Mouse (Mus musculus) CH12.LX (cell line): ENCODE measurements around the gene Ints6. TPM values are rescaled to one million over a fixed set of nuclear protein-coding genes. Genes with fewer than 3 reads are reported as not detected.

Source experiments
- DNase-seq: peaks from one replicate; pipeline ENCODE4 v3.0.0-alpha.2; 2013; ENCODE audit errors: extremely low read depth
- H3K27ac ChIP-seq: 2 replicates; pipeline ENCODE4 v1.5.1; 2012; ENCODE audit warnings: low read depth, mild to moderate bottlenecking, control low read depth, moderate library complexity; ENCODE audit not compliant: insufficient read depth
- H3K27me3 ChIP-seq: replicated peaks from 2 replicates; pipeline ENCODE3; 2012; ENCODE audit warnings: inconsistent platforms
- H3K36me3 ChIP-seq, 2 experiments: replicated peaks in 1 of 2; 2 replicates each; pipeline versions ENCODE3 to v1.6.1; 2012; ENCODE audit warnings: inconsistent platforms in 1 of 2, low read length in 1 of 2, mild to moderate bottlenecking in 1 of 2, mixed read lengths in 1 of 2, moderate library complexity in 1 of 2; ENCODE audit not compliant: control insufficient read depth in 1 of 2, insufficient read depth in 1 of 2
- H3K4me1 ChIP-seq, 2 experiments: 2 replicates each; pipeline ENCODE4 v1.6.1; 2012; ENCODE audit warnings: inconsistent platforms in 1 of 2, moderate library complexity in 1 of 2; ENCODE audit not compliant: insufficient read depth in 2 of 2, control insufficient read depth in 1 of 2
- H3K4me2 ChIP-seq: 2 replicates; pipeline ENCODE4 v1.6.1; 2012; ENCODE audit warnings: low read depth, mild to moderate bottlenecking, control low read depth; ENCODE audit not compliant: poor library complexity, insufficient read depth, severe bottlenecking
- H3K4me3 ChIP-seq, 3 experiments: fragments of 150-350 bp in 1 of 3; sonication (generic) in 1 of 3; replicated peaks in 1 of 3; 2 replicates each; pipeline versions ENCODE3 to v1.5.1; 2011 to 2012; ENCODE audit warnings: low read depth in 2 of 3, low read length in 2 of 3, mild to moderate bottlenecking in 2 of 3, moderate library complexity in 2 of 3, control low read depth in 1 of 3, improper control_type of control experiment in 1 of 3, inconsistent platforms in 1 of 3, mixed read lengths in 1 of 3; ENCODE audit not compliant: poor library complexity in 1 of 3
- H3K79me2 ChIP-seq: replicated peaks from 2 replicates; pipeline ENCODE4 v1.6.1; 2012; ENCODE audit warnings: mild to moderate bottlenecking, moderate library complexity; ENCODE audit not compliant: control insufficient read depth, poor library complexity, insufficient read depth, severe bottlenecking; ENCODE audit errors: extremely low read depth
- H3K9ac ChIP-seq: 2 replicates; pipeline ENCODE4 v1.6.1; 2012; ENCODE audit warnings: low read depth, mild to moderate bottlenecking, control low read depth, moderate library complexity; ENCODE audit not compliant: insufficient read depth
- H3K9me3 ChIP-seq: replicated peaks from 2 replicates; pipeline ENCODE3; 2012; ENCODE audit warnings: low read length, inconsistent platforms, mixed read lengths
- CHD1 ChIP-seq: IDR thresholded peaks from 2 replicates; pipeline ENCODE4 v1.6.1; 2012; ENCODE audit warnings: low read depth, low read length, improper control_type of control experiment, inconsistent platforms
- CHD2 ChIP-seq: IDR thresholded peaks from 2 replicates; pipeline ENCODE4 v1.6.1; 2011; ENCODE audit warnings: low read length, improper control_type of control experiment
- CTCF ChIP-seq, 2 experiments: IDR thresholded peaks in 1 of 2; conservative IDR thresholded peaks in 1 of 2; 2 replicates each; pipeline ENCODE4 v1.5.1; 2011 to 2012; ENCODE audit warnings: low read depth in 2 of 2, low read length in 2 of 2, improper control_type of control experiment in 1 of 2, inconsistent platforms in 1 of 2, mild to moderate bottlenecking in 1 of 2, moderate library complexity in 1 of 2
- E2F4 ChIP-seq: IDR thresholded peaks from 2 replicates; pipeline ENCODE4 v1.6.1; 2011; ENCODE audit warnings: low read depth, low read length, improper control_type of control experiment; ENCODE audit not compliant: insufficient replicate concordance
- EP300 ChIP-seq: IDR thresholded peaks from 2 replicates; pipeline ENCODE4 v1.6.1; 2011; ENCODE audit warnings: low read length, improper control_type of control experiment
- ETS1 ChIP-seq: conservative IDR thresholded peaks from 2 replicates; pipeline ENCODE4 v1.6.1; 2012; ENCODE audit warnings: low read depth, mild to moderate bottlenecking, inconsistent platforms, low read length, improper control_type of control experiment, moderate library complexity
- IRF4 ChIP-seq: IDR thresholded peaks from 2 replicates; pipeline ENCODE4 v1.6.1; 2014; ENCODE audit warnings: low read depth, mild to moderate bottlenecking, inconsistent platforms, low read length, improper control_type of control experiment
- JUN ChIP-seq: IDR thresholded peaks from 2 replicates; pipeline ENCODE4 v1.6.1; 2011; ENCODE audit warnings: low read depth, mild to moderate bottlenecking, low read length, improper control_type of control experiment, moderate library complexity; ENCODE audit not compliant: insufficient read depth
- JUND ChIP-seq: conservative IDR thresholded peaks from 2 replicates; pipeline ENCODE4 v1.6.1; 2011; ENCODE audit warnings: low read depth, low read length, improper control_type of control experiment
- KAT2A ChIP-seq: IDR thresholded peaks from 2 replicates; pipeline ENCODE4 v1.6.1; 2012; ENCODE audit warnings: low read length, improper control_type of control experiment, inconsistent platforms; ENCODE audit not compliant: insufficient replicate concordance
- MAFK ChIP-seq: IDR thresholded peaks from 2 replicates; pipeline ENCODE4 v1.6.1; 2011; ENCODE audit warnings: low read length, improper control_type of control experiment; ENCODE audit not compliant: insufficient replicate concordance
- MAZ ChIP-seq: IDR thresholded peaks from 2 replicates; pipeline ENCODE4 v1.6.1; 2012; ENCODE audit warnings: low read depth, mild to moderate bottlenecking, inconsistent platforms, low read length, improper control_type of control experiment, moderate library complexity
- PAX5 ChIP-seq: IDR thresholded peaks from 2 replicates; pipeline ENCODE4 v1.6.1; 2012; ENCODE audit warnings: low read length, inconsistent platforms, mixed read lengths
- SIN3A ChIP-seq: IDR thresholded peaks from 2 replicates; pipeline ENCODE4 v1.6.1; 2012; ENCODE audit warnings: low read length, improper control_type of control experiment, inconsistent platforms
- SMC3 ChIP-seq: IDR thresholded peaks from 2 replicates; pipeline ENCODE4 v1.6.1; 2011; ENCODE audit warnings: low read depth, low read length, improper control_type of control experiment
- TBP ChIP-seq: conservative IDR thresholded peaks from 2 replicates; pipeline ENCODE4 v1.6.1; 2011; ENCODE audit warnings: low read depth, low read length, improper control_type of control experiment
- USF1 ChIP-seq: IDR thresholded peaks from 2 replicates; pipeline ENCODE4 v1.6.1; 2014; ENCODE audit warnings: low read depth, mild to moderate bottlenecking, inconsistent platforms, low read length, improper control_type of control experiment
- ZC3H11A ChIP-seq: IDR thresholded peaks from 2 replicates; pipeline ENCODE4 v1.6.1; 2012; ENCODE audit warnings: low read depth, mild to moderate bottlenecking, inconsistent platforms, low read length, improper control_type of control experiment
- ZKSCAN1 ChIP-seq: IDR thresholded peaks from 2 replicates; pipeline ENCODE4 v1.6.1; 2012; ENCODE audit warnings: low read depth, inconsistent platforms, low read length, improper control_type of control experiment, borderline replicate concordance
- ZNF384 ChIP-seq: IDR thresholded peaks from 2 replicates; pipeline ENCODE4 v1.6.1; 2012; ENCODE audit warnings: low read depth, low read length, improper control_type of control experiment, inconsistent platforms
- dilution Hi-C: fragments of 300-500 bp; cut with MboI; formaldehyde crosslinking; loops from 2 replicates; pipeline ENCODE4 v1.14.3; 2020; ENCODE audit warnings: low sequenced_read_pairs; ENCODE audit not compliant: extremely low pct_unique_long_range_greater_than_20kb, extremely low pct_ligation_motif_present
- in situ Hi-C: fragments of 300-500 bp; cut with MboI; formaldehyde crosslinking; loops from 3 replicates; pipeline ENCODE4 v1.14.3; 2019; ENCODE audit warnings: low sequenced_read_pairs, low pct_ligation_motif_present, low pct_unique_long_range_greater_than_20kb, mixed read lengths
- polyA plus RNA-seq: library from polyadenylated mRNA; unstranded; fragments of >175 nt; gene quantifications from 2 replicates; pipeline ENCODE4 v1.2.1, GENCODE M21; 2012; ENCODE audit warnings: low read depth; ENCODE audit not compliant: insufficient read length
- total RNA-seq, 2 experiments: library from RNA; depleted of rRNA; stranded (reverse); fragments of 300-350 nt in 1 of 2; fragments of >200 nt in 1 of 2; gene quantifications; 2 replicates each; pipeline ENCODE4 v1.2.3; 2012 to 2014

Ints6 gene
- total and polyA plus RNA-seq, 3 experiments, result 21.5 to 55.7 (median 44.0) TPM

DNA sequence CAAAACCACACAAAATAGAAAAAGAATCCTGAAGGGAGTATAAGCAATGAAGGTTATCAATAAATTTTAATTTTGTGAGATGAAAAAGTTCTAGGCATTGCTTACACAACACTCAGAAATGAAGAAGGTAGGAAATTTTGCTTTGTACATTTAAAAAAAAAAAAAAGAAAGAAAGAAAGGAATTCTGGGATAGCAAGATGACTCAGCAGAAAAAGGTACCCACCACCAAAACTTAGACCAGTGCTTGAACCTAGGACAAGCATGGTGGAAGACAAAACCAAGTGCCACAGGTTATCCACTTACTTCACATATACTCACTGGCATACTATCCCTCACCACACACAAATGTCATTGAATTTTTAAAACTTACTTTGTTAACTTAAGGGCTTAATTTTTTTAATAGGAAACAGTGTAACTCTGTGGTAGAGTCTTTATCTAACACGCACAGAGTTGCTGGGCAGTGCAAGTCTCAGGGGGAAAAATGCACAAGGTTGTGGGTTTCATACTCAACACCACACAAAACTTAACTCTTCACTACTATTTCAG lies 5.8 kb downstream of the Ints6 start:
- in situ Hi-C loops, result no loop called here
- TF ChIP-seq ZNF384 (peak; percentile 78), ZKSCAN1 (no peak), MAFK (peak; percentile 95)
- peaks cover 20% of the 10 kb centered on the region; the same call in 1 of the 2 replicates for H3K79me2 ChIP-seq
- no peak overlapping the region for H3K4me3 ChIP-seq
- no peak overlapping the region for H3K4me2 ChIP-seq
- no peak overlapping the region for H3K27ac ChIP-seq
- H3K9ac ChIP-seq, result no peak overlapping the region
- DNase-seq, result no peak
- no peaks in the 10 kb centered on the region for H3K9me3 ChIP-seq
- H3K4me1 ChIP-seq, result peaks cover 4 to 72% of the 10 kb centered on the region in 2 experiments; a peak in 2 of 4 replicates
- H3K36me3 ChIP-seq, result peaks cover 0 to 35% of the 10 kb centered on the region in 2 experiments
- no peaks in the 10 kb centered on the region for H3K27me3 ChIP-seq
- dilution Hi-C loops, result no loop called here

DNA sequence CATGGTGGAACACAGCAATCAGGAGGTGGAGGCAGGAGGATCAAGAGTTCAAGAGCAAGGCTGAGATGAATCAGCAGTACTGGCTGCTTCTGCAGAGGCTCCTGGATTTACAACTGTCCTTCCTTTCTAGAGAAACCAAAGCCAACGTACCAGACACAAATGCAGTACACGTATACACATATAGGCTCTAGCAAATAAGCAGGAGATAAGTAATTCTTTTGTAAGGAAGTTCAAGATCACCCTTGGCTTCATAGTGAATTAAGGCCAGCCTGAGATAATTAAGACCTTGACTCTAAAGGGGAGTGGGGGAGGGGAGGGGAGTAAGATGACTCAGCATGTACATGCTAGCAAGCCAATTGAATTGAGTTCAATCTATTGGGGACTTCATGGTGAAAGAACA lies 9.5 kb downstream of the Ints6 start:
- Histone ChIP-seq H3K36me3 (peaks cover 3 to 38% of the 10 kb centered on the region in 2 experiments), H3K4me1 (peaks cover 4 to 48% of the 10 kb centered on the region in 2 experiments; a peak in 2 of 4 replicates), H3K9ac (no peak overlapping the region), H3K79me2 (peaks cover 17% of the 10 kb centered on the region; the same call in 1 of the 2 replicates), H3K27ac (peak overlapping the region; percentile 52), H3K27me3 (no peaks in the 10 kb centered on the region), H3K4me2 (peak overlapping the region; percentile 15; the same call in 1 of the 2 replicates), H3K4me3 (no peak overlapping the region), H3K9me3 (no peaks in the 10 kb centered on the region)
- dilution Hi-C loops (no loop called here), in situ Hi-C loops (no loop called here)
- no peak for TF ChIP-seq ZC3H11A
- TF ChIP-seq CHD2, result peak; percentile 76
- TF ChIP-seq MAFK, result peak; percentile 96
- peak; percentile 12; the same call in 1 of the 2 replicates for TF ChIP-seq IRF4
- peak; percentile 51 for DNase-seq

DNA sequence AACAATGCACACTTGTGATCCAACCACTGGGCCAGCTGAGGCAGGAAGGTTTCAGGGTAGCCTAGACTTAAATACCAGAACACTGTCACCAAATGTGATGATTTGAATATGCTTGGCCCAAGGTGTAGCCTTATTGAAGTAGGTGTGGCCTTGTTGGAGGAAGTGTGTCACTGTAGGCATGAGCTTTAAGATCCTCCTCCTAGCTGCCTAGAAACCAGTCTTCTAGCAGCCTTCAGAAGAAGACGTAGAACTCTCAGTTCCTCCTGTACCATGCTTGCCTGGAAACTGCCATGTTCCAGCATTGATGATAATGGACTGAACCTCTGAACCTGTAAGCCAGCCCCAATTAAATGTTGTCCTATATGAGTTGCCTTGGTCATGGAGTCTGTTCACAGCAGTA lies 25.3 kb downstream of the Ints6 start:
- dilution Hi-C loops, result no loop called here
- Histone ChIP-seq H3K27me3 (no peaks in the 10 kb centered on the region), H3K79me2 (peaks cover 9% of the 10 kb centered on the region), H3K9me3 (no peaks in the 10 kb centered on the region), H3K36me3 (peaks cover 16 to 64% of the 10 kb centered on the region in 2 experiments), H3K4me3 (no peak overlapping the region), H3K4me2 (no peak overlapping the region), H3K27ac (no peak overlapping the region), H3K4me1 (peaks cover 0 to 20% of the 10 kb centered on the region in 2 experiments; a peak in 2 of 4 replicates), H3K9ac (no peak overlapping the region)
- in situ Hi-C loops, result no loop called here
- DNase-seq, result peak; percentile 62
- TF ChIP-seq ETS1 (no peak), JUND (no peak), TBP (no peak), E2F4 (no peak), CHD2 (no peak), ZKSCAN1 (no peak), SIN3A (no peak), JUN (no peak), MAFK (no peak), MAZ (no peak), EP300 (no peak), KAT2A (no peak), ZC3H11A (no peak), IRF4 (no peak), USF1 (no peak), PAX5 (no peak), CHD1 (no peak), CTCF (conservative IDR thresholded peaks at IDR 0.05 in 1 of 2, IDR thresholded peaks at IDR 0.05 in 1 of 2; ENCODE audit: low read depth in 2 of 2, low read length in 2 of 2) (no peak), SMC3 (no peak)
